Mouse (Mus musculus): ENCODE measurements around the gene Tmem170.
A peak's percentile ranks its signal among the peaks of the same experiment; 100 is the strongest.

Tmem170 gene

GRCm38 (mm10) chr8:111876355-111876948 is at the start of gene Tmem170:
Gene Tmem170 (minus strand): TSS chr8:111876750.
- peak; percentile 94 to 97 for DNase-seq (ENCODE audit: low spot score in 2 of 2)

GRCm38 (mm10) chr8:111924976-111925375 is 48.4 kb upstream of the Tmem170 start:
- DNase-seq (ENCODE audit: low spot score in 2 of 2), result no peak

GRCm38 (mm10) chr8:111923383-111923804 is 46.8 kb upstream of the Tmem170 start:
- no peak for DNase-seq (ENCODE audit: low spot score in 2 of 2)

GRCm38 (mm10) chr8:111920971-111921370 is 44.4 kb upstream of the Tmem170 start:
- DNase-seq (ENCODE audit: low spot score in 2 of 2), result no peak

GRCm38 (mm10) chr8:111919663-111920062 is 43.1 kb upstream of the Tmem170 start:
- DNase-seq (ENCODE audit: low spot score in 2 of 2), result no peak

GRCm38 (mm10) chr8:111912860-111913432 is 36.4 kb upstream of the Tmem170 start:
- DNase-seq (ENCODE audit: low spot score in 2 of 2), result peak; percentile 61 to 77

- DNase-seq (ENCODE audit: low spot score in 2 of 2), result no peak
Observed at GRCm38 (mm10) chr8:111911572-111911971, 35.0 kb upstream of the Tmem170 start.

- DNase-seq (ENCODE audit: low spot score in 2 of 2), result no peak
Observed at GRCm38 (mm10) chr8:111909621-111910450, 33.3 kb upstream of the Tmem170 start, which contains the start of gene Chst5. Gene Chst5 (minus strand): TSS chr8:111910447.

- no peak for DNase-seq (ENCODE audit: low spot score in 2 of 2)
Observed at GRCm38 (mm10) chr8:111905500-111906121, 29.1 kb upstream of the Tmem170 start.

GRCm38 (mm10) chr8:111902080-111902479 is 25.5 kb upstream of the Tmem170 start:
- no peak for DNase-seq (ENCODE audit: low spot score in 2 of 2)

- no peak for DNase-seq (ENCODE audit: low spot score in 2 of 2)
Observed at GRCm38 (mm10) chr8:111898586-111898985, 22.0 kb upstream of the Tmem170 start.

- no peak for DNase-seq (ENCODE audit: low spot score in 2 of 2)
Observed at GRCm38 (mm10) chr8:111894955-111895354, 18.4 kb upstream of the Tmem170 start.

- DNase-seq (ENCODE audit: low spot score in 2 of 2), result no peak
Observed at GRCm38 (mm10) chr8:111892615-111893014, 16.1 kb upstream of the Tmem170 start.

GRCm38 (mm10) chr8:111891983-111892382 is 15.4 kb upstream of the Tmem170 start:
- no peak for DNase-seq (ENCODE audit: low spot score in 2 of 2)

- DNase-seq (ENCODE audit: low spot score in 2 of 2), result no peak
Observed at GRCm38 (mm10) chr8:111890911-111891303, 14.4 kb upstream of the Tmem170 start.

GRCm38 (mm10) chr8:111889931-111890910 is 13.7 kb upstream of the Tmem170 start:
- DNase-seq (ENCODE audit: low spot score in 2 of 2), result no peak

GRCm38 (mm10) chr8:111888091-111888650 is 11.6 kb upstream of the Tmem170 start:
- no peak for DNase-seq (ENCODE audit: low spot score in 2 of 2)

- no peak for DNase-seq (ENCODE audit: low spot score in 2 of 2)
Observed at GRCm38 (mm10) chr8:111887479-111887878, 10.9 kb upstream of the Tmem170 start.

- no peak for DNase-seq (ENCODE audit: low spot score in 2 of 2)
Observed at GRCm38 (mm10) chr8:111883615-111884014, 7.1 kb upstream of the Tmem170 start.

GRCm38 (mm10) chr8:111881591-111881990 is 5.0 kb upstream of the Tmem170 start:
- DNase-seq (ENCODE audit: low spot score in 2 of 2), result no peak

GRCm38 (mm10) chr8:111877711-111878110 is 1.2 kb upstream of the Tmem170 start:
- DNase-seq (ENCODE audit: low spot score in 2 of 2), result no peak

Data from frontal cortex, postnatal 10 days (tissue).